Mouse (Mus musculus): ENCODE data around the gene Cdc42se1. TPM values are rescaled to one million over a fixed set of nuclear protein-coding genes. Genes with fewer than 3 reads are reported as not detected.
A peak's percentile ranks its signal among the peaks of the same experiment; 100 is the strongest.

The Cdc42se1 gene
- polyA plus RNA-seq, 1 experiment = not detected

GRCm38 (mm10) chr3:95261975-95262374, 33.4 kb downstream of the Cdc42se1 start:
- H3K4me1 ChIP-seq (ENCODE audit: control insufficient read depth, insufficient read depth, low read length) = no peaks in the 10 kb centered on the region
- H3K4me3 ChIP-seq (ENCODE audit: insufficient read depth, low read depth, low read length) = no peak overlapping the region
- no peak overlapping the region for H3K27ac ChIP-seq (ENCODE audit: insufficient read depth, low read depth, low read length)
- no peak for TF ChIP-seq POLR2A (IDR thresholded peaks at IDR 0.05; ENCODE audit: insufficient read depth, low read depth, low read length)
- WGBS = 91% methylated on average over 4 of the region's 4 CpGs

- Histone ChIP-seq H3K27ac (ENCODE audit: insufficient read depth, low read depth, low read length) (no peak overlapping the region), H3K4me1 (ENCODE audit: control insufficient read depth, insufficient read depth, low read length) (no peaks in the 10 kb centered on the region), H3K4me3 (ENCODE audit: insufficient read depth, low read depth, low read length) (no peak overlapping the region)
- WGBS = 57% methylated on average over 11 of the region's 11 CpGs
- TF ChIP-seq CTCF (IDR thresholded peaks at IDR 0.05; ENCODE audit: insufficient read depth, low read depth, low read length) (peak; percentile 53; the same call in 1 of the 2 replicates), POLR2A (IDR thresholded peaks at IDR 0.05; ENCODE audit: insufficient read depth, low read depth, low read length) (no peak)
Observed at GRCm38 (mm10) chr3:95263089-95263739, 34.7 kb downstream of the Cdc42se1 start.

GRCm38 (mm10) chr3:95264724-95265123, 36.2 kb downstream of the Cdc42se1 start:
- H3K27ac ChIP-seq (ENCODE audit: insufficient read depth, low read depth, low read length) = no peak overlapping the region
- 81% methylated on average over 1 of the region's 1 CpGs for WGBS
- TF ChIP-seq CTCF (IDR thresholded peaks at IDR 0.05; ENCODE audit: insufficient read depth, low read depth, low read length) (no peak), POLR2A (IDR thresholded peaks at IDR 0.05; ENCODE audit: insufficient read depth, low read depth, low read length) (no peak)
- no peak overlapping the region for H3K4me3 ChIP-seq (ENCODE audit: insufficient read depth, low read depth, low read length)
- H3K4me1 ChIP-seq (ENCODE audit: control insufficient read depth, insufficient read depth, low read length) = no peaks in the 10 kb centered on the region

- 97% methylated on average over 3 of the region's 3 CpGs for WGBS
- Histone ChIP-seq H3K4me1 (ENCODE audit: control insufficient read depth, insufficient read depth, low read length) (0 out of 2 replicates have a peak, but pooled peaks cover 3% of the 10 kb centered on the region), H3K4me3 (ENCODE audit: insufficient read depth, low read depth, low read length) (no peak overlapping the region), H3K27ac (ENCODE audit: insufficient read depth, low read depth, low read length) (no peak overlapping the region)
- no peak for TF ChIP-seq CTCF (IDR thresholded peaks at IDR 0.05; ENCODE audit: insufficient read depth, low read depth, low read length)
- no peak for TF ChIP-seq POLR2A (IDR thresholded peaks at IDR 0.05; ENCODE audit: insufficient read depth, low read depth, low read length)
Observed at GRCm38 (mm10) chr3:95266052-95266451, 37.5 kb downstream of the Cdc42se1 start.

GRCm38 (mm10) chr3:95267855-95268254, 39.3 kb downstream of the Cdc42se1 start:
- no peak overlapping the region for H3K4me3 ChIP-seq (ENCODE audit: insufficient read depth, low read depth, low read length)
- no peak overlapping the region for H3K27ac ChIP-seq (ENCODE audit: insufficient read depth, low read depth, low read length)
- TF ChIP-seq POLR2A (IDR thresholded peaks at IDR 0.05; ENCODE audit: insufficient read depth, low read depth, low read length) = no peak
- TF ChIP-seq CTCF (IDR thresholded peaks at IDR 0.05; ENCODE audit: insufficient read depth, low read depth, low read length) = no peak
- H3K4me1 ChIP-seq (ENCODE audit: control insufficient read depth, insufficient read depth, low read length) = peaks cover 3% of the 10 kb centered on the region; the same call in 1 of the 2 replicates

GRCm38 (mm10) chr3:95269789-95270188, 41.3 kb downstream of the Cdc42se1 start:
- TF ChIP-seq POLR2A (IDR thresholded peaks at IDR 0.05; ENCODE audit: insufficient read depth, low read depth, low read length) = no peak
- no peak for TF ChIP-seq CTCF (IDR thresholded peaks at IDR 0.05; ENCODE audit: insufficient read depth, low read depth, low read length)
- 51% methylated on average over 5 of the region's 5 CpGs for WGBS
- Histone ChIP-seq H3K27ac (ENCODE audit: insufficient read depth, low read depth, low read length) (no peak overlapping the region), H3K4me1 (ENCODE audit: control insufficient read depth, insufficient read depth, low read length) (peaks cover 11% of the 10 kb centered on the region), H3K4me3 (ENCODE audit: insufficient read depth, low read depth, low read length) (no peak overlapping the region)

- TF ChIP-seq POLR2A (IDR thresholded peaks at IDR 0.05; ENCODE audit: insufficient read depth, low read depth, low read length) = no peak
- TF ChIP-seq CTCF (IDR thresholded peaks at IDR 0.05; ENCODE audit: insufficient read depth, low read depth, low read length) = no peak
- Histone ChIP-seq H3K4me1 (ENCODE audit: control insufficient read depth, insufficient read depth, low read length) (peaks cover 11% of the 10 kb centered on the region), H3K4me3 (ENCODE audit: insufficient read depth, low read depth, low read length) (no peak overlapping the region), H3K27ac (ENCODE audit: insufficient read depth, low read depth, low read length) (no peak overlapping the region)
- 68% methylated on average over 12 of the region's 12 CpGs for WGBS
Observed at GRCm38 (mm10) chr3:95270766-95271364, 42.3 kb downstream of the Cdc42se1 start.

GRCm38 (mm10) chr3:95273471-95273870, 44.9 kb downstream of the Cdc42se1 start:
- Histone ChIP-seq H3K4me1 (ENCODE audit: control insufficient read depth, insufficient read depth, low read length) (peaks cover 13% of the 10 kb centered on the region), H3K27ac (ENCODE audit: insufficient read depth, low read depth, low read length) (no peak overlapping the region), H3K4me3 (ENCODE audit: insufficient read depth, low read depth, low read length) (no peak overlapping the region)
- TF ChIP-seq CTCF (IDR thresholded peaks at IDR 0.05; ENCODE audit: insufficient read depth, low read depth, low read length) = no peak
- TF ChIP-seq POLR2A (IDR thresholded peaks at IDR 0.05; ENCODE audit: insufficient read depth, low read depth, low read length) = no peak
- WGBS = 85% methylated on average over 5 of the region's 5 CpGs

GRCm38 (mm10) chr3:95274453-95274852, 45.9 kb downstream of the Cdc42se1 start:
- Histone ChIP-seq H3K4me1 (ENCODE audit: control insufficient read depth, insufficient read depth, low read length) (peaks cover 13% of the 10 kb centered on the region), H3K4me3 (ENCODE audit: insufficient read depth, low read depth, low read length) (no peak overlapping the region), H3K27ac (ENCODE audit: insufficient read depth, low read depth, low read length) (no peak overlapping the region)
- WGBS = 92% methylated on average over 4 of the region's 4 CpGs
- no peak for TF ChIP-seq CTCF (IDR thresholded peaks at IDR 0.05; ENCODE audit: insufficient read depth, low read depth, low read length)
- TF ChIP-seq POLR2A (IDR thresholded peaks at IDR 0.05; ENCODE audit: insufficient read depth, low read depth, low read length) = no peak
